Mouse (Mus musculus) midbrain, embryonic 16.5 days (tissue): ENCODE measurements around the gene Dhfr. TPM values are rescaled to one million over a fixed set of nuclear protein-coding genes. Genes with fewer than 3 reads are reported as not detected.

ENCODE experiments used
- ATAC-seq: fragments of 200-750 bp; cut with Nextera tagmentation; 2 replicates; pipeline ENCODE4 v1.8.0; 2017; ENCODE audit warnings: moderate TSS enrichment
- H3K27ac ChIP-seq: fragments of 300-500 bp; sonication (generic); 2 replicates; pipeline ENCODE4 v1.5.1; 2014; ENCODE audit warnings: mild to moderate bottlenecking, low read length, mixed read lengths
- H3K27me3 ChIP-seq: fragments of 300-500 bp; sonication (generic); 2 replicates; pipeline ENCODE4 v1.6.1; 2014; ENCODE audit warnings: low read depth, low read length, mixed read lengths; ENCODE audit not compliant: control insufficient read depth, insufficient read depth
- H3K36me3 ChIP-seq: fragments of 300-500 bp; sonication (generic); 2 replicates; pipeline ENCODE4 v1.6.1; 2014; ENCODE audit warnings: mild to moderate bottlenecking, low read length, moderate library complexity, mixed read lengths; ENCODE audit not compliant: control insufficient read depth, insufficient read depth
- H3K4me1 ChIP-seq: fragments of 300-500 bp; sonication (generic); 2 replicates; pipeline ENCODE4 v1.6.1; 2014; ENCODE audit warnings: mild to moderate bottlenecking, low read length, mixed read lengths; ENCODE audit not compliant: control insufficient read depth, insufficient read depth
- H3K4me2 ChIP-seq: fragments of 300-500 bp; sonication (generic); 2 replicates; pipeline ENCODE4 v1.6.1; 2014; ENCODE audit warnings: mild to moderate bottlenecking, low read length, mixed read lengths
- H3K4me3 ChIP-seq: fragments of 300-500 bp; sonication (generic); 2 replicates; pipeline ENCODE4 v1.5.1; 2014; ENCODE audit warnings: low read depth, mild to moderate bottlenecking, low read length, moderate library complexity, mixed read lengths
- H3K9ac ChIP-seq: fragments of 300-500 bp; sonication (generic); 2 replicates; pipeline ENCODE4 v1.6.1; 2014; ENCODE audit warnings: low read depth, low read length, mixed read lengths
- H3K9me3 ChIP-seq: fragments of 300-500 bp; sonication (generic); replicated peaks from 2 replicates; pipeline ENCODE4 v1.6.1; 2014; ENCODE audit warnings: mild to moderate bottlenecking, low read length, mixed read lengths; ENCODE audit not compliant: control insufficient read depth, poor library complexity, severe bottlenecking
- WGBS: fragments of 180-500 bp; shearing (Covaris S2); extraction: QIAGEN DNeasy Blood & Tissue Kit; methylation state at CpG from one replicate; pipeline ENCODE4 v1.1.7; 2014; 5-methylcytosine and 5-hydroxymethylcytosine counted together
- polyA plus RNA-seq: library from polyadenylated mRNA; unstranded; fragments of >200 nt; fragmentation: Nextera tagmentation; extraction: Ambion mirVana; gene quantifications from 2 replicates; pipeline ENCODE4 v1.2.1, GENCODE M21; 2015

Gene Dhfr
- polyA plus RNA-seq, 1 experiment from 2014 or later, result 3.2 TPM

DNA sequence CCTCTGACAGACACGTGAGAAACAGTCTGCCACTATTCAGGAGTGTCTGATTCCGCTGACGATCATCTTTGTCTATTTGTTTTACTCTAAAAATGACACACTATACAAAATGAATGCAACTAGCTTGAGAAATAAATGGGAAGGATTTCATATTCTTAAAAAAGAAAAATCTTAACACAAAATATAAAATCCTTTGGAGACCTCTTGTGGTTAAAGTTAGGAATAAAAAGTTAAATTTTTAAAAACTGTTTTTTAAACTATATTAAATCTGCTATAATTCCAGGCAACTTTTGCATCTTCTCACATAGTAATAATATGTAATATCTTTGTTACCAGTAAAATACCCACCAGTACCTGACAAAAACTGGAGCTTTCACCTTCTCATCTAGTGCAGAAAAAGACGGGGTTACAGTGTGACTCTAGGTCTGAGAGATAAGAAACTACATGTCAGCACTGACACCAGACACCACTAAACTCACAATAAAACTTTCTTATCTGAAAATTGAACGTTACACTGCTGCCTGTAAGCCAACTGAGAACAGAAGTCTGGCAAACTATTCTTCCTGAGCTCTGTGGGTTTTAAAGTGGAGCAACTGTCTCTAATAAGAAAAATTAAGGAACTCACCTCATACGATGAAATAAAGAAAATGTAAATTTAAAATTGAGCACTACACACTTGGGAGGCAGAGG lies 16.6 kb upstream of the Dhfr start:
- WGBS, result 74% methylated on average over 6 of the region's 6 CpGs
- H3K4me3 ChIP-seq, result no peak overlapping the region
- ATAC-seq, result no peak

DNA sequence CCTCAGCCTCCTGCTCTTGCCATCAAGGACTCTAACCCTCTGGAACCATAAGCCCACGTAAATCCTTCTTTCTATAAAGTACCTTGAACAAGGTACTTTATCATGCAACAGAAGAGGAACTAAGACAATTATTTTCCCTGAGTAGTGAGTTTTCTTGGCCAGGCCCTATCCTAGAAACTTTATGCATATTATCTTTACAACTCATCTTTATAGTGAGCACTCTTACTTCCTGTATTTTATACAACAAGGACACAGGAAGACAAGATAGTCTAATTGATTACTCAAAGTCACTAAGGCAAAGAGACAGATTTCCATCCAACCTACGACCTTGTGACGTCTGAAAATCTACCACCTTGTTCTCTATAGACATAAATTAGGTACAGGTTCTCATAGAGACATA lies 14.7 kb upstream of the Dhfr start:
- no peak overlapping the region for H3K4me3 ChIP-seq
- no peaks in the 10 kb centered on the region for H3K27me3 ChIP-seq
- no peak overlapping the region for H3K4me2 ChIP-seq
- H3K36me3 ChIP-seq, result 0 out of 2 replicates have a peak, but pooled peaks cover 2% of the 10 kb centered on the region
- no peaks in the 10 kb centered on the region for H3K4me1 ChIP-seq
- H3K9ac ChIP-seq, result no peak overlapping the region
- H3K27ac ChIP-seq, result no peak overlapping the region
- no peak for ATAC-seq
- no peaks in the 10 kb centered on the region for H3K9me3 ChIP-seq
- WGBS, result 95% methylated on average over 3 of the region's 3 CpGs

More for the DNA sequence above, 16.6 kb upstream of the Dhfr start:
- no peak overlapping the region for H3K9ac ChIP-seq
- no peak overlapping the region for H3K4me2 ChIP-seq
- no peaks in the 10 kb centered on the region for H3K27me3 ChIP-seq
- no peaks in the 10 kb centered on the region for H3K4me1 ChIP-seq
- H3K36me3 ChIP-seq, result no peaks in the 10 kb centered on the region
- H3K27ac ChIP-seq, result no peak overlapping the region
- H3K9me3 ChIP-seq, result no peaks in the 10 kb centered on the region

DNA sequence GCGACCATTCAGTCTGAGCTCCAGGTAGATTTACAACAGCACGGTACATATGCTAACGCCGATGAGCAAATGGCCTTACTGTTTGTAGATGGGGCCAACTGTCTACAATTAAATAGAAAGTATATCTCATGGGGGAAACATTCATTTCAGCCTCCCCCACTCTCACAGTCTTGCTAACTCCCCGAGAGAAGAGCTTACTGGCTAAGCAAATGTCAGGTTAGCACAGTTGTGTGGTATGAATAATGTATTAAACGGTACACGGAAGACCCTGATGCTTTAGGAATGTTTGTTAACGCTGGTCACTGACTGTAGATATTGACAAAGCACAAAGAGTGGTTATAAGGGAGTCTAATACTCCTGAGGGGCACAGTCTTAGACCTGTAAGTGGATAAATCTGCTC lies 10.5 kb upstream of the Dhfr start:
- ATAC-seq, result 0 out of 2 replicates have a peak, but pooled peaks have one; percentile 21
- Histone ChIP-seq H3K9me3 (no peaks in the 10 kb centered on the region), H3K4me2 (no peak overlapping the region), H3K4me3 (no peak overlapping the region), H3K27me3 (no peaks in the 10 kb centered on the region), H3K9ac (no peak overlapping the region), H3K4me1 (no peaks in the 10 kb centered on the region), H3K27ac (no peak overlapping the region), H3K36me3 (peaks cover 6% of the 10 kb centered on the region)
- WGBS, result 87% methylated on average over 8 of the region's 8 CpGs

DNA sequence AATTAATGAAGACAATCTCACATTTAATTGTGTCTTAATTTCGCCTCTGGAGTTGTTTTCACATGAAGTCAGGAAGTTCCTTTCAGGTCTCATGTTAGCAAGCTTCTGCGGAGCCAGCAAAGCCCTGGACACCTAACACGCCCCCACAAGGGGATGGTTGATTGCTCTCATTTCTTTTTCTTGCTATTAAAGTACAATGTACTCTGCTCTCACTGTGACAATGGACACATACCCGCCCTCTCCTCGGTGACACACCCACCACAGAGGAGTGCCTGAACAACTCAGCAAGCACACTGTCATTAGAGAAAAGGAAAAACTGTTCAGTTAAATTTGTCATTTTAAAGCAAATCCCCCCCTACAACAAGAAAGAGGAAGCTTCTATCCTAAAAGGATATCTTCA lies 8.2 kb upstream of the Dhfr start:
- Histone ChIP-seq H3K9ac (no peak overlapping the region), H3K27ac (no peak overlapping the region), H3K27me3 (no peaks in the 10 kb centered on the region), H3K9me3 (no peaks in the 10 kb centered on the region), H3K36me3 (peaks cover 6% of the 10 kb centered on the region), H3K4me2 (no peak overlapping the region), H3K4me3 (no peak overlapping the region), H3K4me1 (no peaks in the 10 kb centered on the region)
- no peak for ATAC-seq
- WGBS, result 87% methylated on average over 5 of the region's 5 CpGs

DNA sequence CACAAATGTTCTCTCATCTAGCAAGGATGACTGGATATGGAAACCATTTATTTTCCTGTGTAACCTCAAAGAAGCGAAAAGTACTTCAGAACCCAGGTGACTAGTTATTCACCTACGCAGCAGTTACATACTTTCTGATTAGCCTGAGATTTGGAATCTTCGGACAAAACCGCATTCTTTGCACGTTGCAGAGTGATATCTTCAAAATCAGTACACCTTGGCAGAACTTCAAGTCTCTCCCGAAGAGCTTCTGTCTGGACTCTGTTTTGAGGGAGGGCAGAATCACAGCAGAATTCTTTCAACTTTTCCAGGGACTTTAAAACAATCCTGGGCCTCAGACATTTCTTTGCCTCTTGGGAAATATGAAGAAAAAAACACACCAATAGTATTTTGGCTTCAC lies 3.4 kb upstream of the Dhfr start:
- no peaks in the 10 kb centered on the region for H3K27me3 ChIP-seq

DNA sequence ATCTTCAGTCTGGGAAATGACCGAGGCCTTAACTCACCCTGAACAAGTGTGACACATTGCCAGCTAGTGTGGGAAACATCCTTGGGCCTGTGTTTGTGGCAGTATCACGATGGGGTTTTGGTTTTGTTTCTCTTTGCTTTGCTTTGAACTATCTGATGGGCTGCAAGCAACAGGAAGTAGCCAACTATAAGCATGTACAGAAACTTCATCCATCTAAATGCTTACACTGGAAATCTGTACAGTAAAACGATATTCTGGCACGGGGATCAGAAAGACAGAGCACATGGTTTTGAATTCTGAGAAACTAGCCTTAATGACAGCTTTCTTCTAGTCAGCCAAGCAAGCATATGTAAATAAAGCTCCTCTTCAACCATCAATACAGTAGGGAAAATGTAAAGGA lies 570 bp upstream of the Dhfr start:
- H3K4me2 ChIP-seq, result peak overlapping the region; percentile 99
- H3K9ac ChIP-seq, result peak overlapping the region; percentile 80
- peak overlapping the region; percentile 73 for H3K4me3 ChIP-seq
- WGBS, result 25% methylated on average over 4 of the region's 4 CpGs
- no peaks in the 10 kb centered on the region; the same call in 1 of the 2 replicates for H3K36me3 ChIP-seq
- H3K4me1 ChIP-seq, result peaks cover 13% of the 10 kb centered on the region
- no peaks in the 10 kb centered on the region for H3K9me3 ChIP-seq
- peak overlapping the region; percentile 92; the same call in 1 of the 2 replicates for H3K27ac ChIP-seq
- no peak for ATAC-seq
- no peaks in the 10 kb centered on the region for H3K27me3 ChIP-seq

More for the DNA sequence above, 3.4 kb upstream of the Dhfr start:
- Histone ChIP-seq H3K36me3 (peaks cover 4% of the 10 kb centered on the region), H3K9me3 (no peaks in the 10 kb centered on the region), H3K27ac (no peak overlapping the region), H3K9ac (no peak overlapping the region), H3K4me1 (peaks cover 13% of the 10 kb centered on the region), H3K4me2 (no peak overlapping the region), H3K4me3 (no peak overlapping the region)
- 93% methylated on average over 6 of the region's 6 CpGs for WGBS
- no peak for ATAC-seq

DNA sequence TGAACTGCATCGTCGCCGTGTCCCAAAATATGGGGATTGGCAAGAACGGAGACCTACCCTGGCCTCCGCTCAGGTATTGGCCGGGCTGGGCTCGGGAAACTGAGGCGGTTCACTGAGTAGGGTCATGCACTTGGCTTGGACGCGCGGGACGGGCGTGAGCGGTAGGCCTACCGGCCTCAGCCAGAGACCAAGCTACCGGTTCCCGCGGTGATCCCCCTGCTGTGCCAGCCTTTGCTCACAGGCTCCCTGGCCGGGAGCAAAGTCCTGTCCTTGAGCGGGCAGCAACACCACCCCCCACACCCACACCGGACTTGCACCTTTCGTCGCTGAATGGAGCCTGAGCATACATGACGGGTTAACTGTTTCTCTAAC lies 732 bp downstream of the Dhfr start:
- Histone ChIP-seq H3K4me1 (peaks cover 13% of the 10 kb centered on the region), H3K27me3 (no peaks in the 10 kb centered on the region), H3K9me3 (no peaks in the 10 kb centered on the region), H3K9ac (peak overlapping the region; percentile 80), H3K4me3 (peak overlapping the region; percentile 73), H3K4me2 (peak overlapping the region; percentile 99), H3K27ac (peak overlapping the region; percentile 28; the same call in 1 of the 2 replicates), H3K36me3 (no peaks in the 10 kb centered on the region)
- 0% methylated on average over 24 of the region's 24 CpGs for WGBS
- ATAC-seq, result peak; percentile 68

DNA sequence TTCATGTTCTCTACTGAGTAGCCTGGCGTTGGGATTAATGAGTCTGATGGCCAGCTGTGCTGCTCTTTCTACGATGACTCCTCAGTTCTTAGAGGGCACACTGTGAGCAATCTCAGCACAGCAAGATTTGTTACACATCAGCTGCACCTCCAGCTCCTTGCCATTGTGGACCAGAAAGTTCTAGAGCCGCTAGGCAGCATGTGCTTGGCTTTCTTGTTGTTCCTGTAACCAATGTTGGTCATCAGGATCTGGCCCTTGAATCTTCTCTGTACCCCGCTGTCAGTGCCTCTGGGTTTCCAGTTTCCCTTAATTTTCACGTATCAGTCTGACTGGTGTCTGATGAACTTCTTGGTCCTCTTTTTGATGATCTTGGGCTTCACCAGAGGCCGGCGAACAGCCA lies 1.9 kb downstream of the Dhfr start:
- 75% methylated on average over 7 of the region's 7 CpGs for WGBS
- H3K4me2 ChIP-seq, result no peak overlapping the region
- peaks cover 13% of the 10 kb centered on the region for H3K4me1 ChIP-seq
- H3K9me3 ChIP-seq, result no peaks in the 10 kb centered on the region
- H3K4me3 ChIP-seq, result no peak overlapping the region
- no peak overlapping the region for H3K9ac ChIP-seq
- H3K27me3 ChIP-seq, result no peaks in the 10 kb centered on the region
- ATAC-seq, result no peak
- H3K36me3 ChIP-seq, result no peaks in the 10 kb centered on the region
- H3K27ac ChIP-seq, result no peak overlapping the region

DNA sequence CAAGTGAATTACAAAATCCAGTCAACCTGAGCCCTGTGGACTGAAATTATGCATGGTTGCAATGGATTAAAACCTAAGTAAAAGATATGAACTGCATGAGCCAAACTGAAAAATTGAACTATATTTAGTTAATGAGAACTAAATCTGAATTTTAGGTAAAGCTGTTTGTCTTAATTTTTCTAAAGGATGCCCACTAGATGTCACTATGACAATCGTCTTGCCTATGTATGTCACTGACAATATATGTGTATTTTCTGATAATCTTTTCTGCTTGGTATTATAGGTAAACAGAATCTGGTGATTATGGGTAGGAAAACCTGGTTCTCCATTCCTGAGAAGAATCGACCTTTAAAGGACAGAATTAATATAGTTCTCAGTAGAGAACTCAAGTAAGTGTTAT lies 3.1 kb downstream of the Dhfr start:
- Histone ChIP-seq H3K36me3 (no peaks in the 10 kb centered on the region), H3K27ac (no peak overlapping the region), H3K9ac (no peak overlapping the region), H3K27me3 (no peaks in the 10 kb centered on the region), H3K4me2 (no peak overlapping the region), H3K4me3 (no peak overlapping the region), H3K4me1 (peaks cover 13% of the 10 kb centered on the region), H3K9me3 (no peaks in the 10 kb centered on the region)
- ATAC-seq, result no peak
- WGBS, result 56% methylated on average over 2 of the region's 2 CpGs
